Mouse (Mus musculus) erythroblast, embryonic 14.5 days (primary cell): ENCODE measurements around the gene Napepld.

Experiments
- GATA1 ChIP-seq: IDR thresholded peaks from 2 replicates; pipeline ENCODE4 v1.6.1; 2012; ENCODE audit warnings: low read length, inconsistent platforms, mixed read lengths
- TAL1 ChIP-seq: IDR thresholded peaks from 3 replicates; pipeline ENCODE4 v1.6.1; 2012; ENCODE audit warnings: low read length, inconsistent platforms, mixed read lengths

DNA sequence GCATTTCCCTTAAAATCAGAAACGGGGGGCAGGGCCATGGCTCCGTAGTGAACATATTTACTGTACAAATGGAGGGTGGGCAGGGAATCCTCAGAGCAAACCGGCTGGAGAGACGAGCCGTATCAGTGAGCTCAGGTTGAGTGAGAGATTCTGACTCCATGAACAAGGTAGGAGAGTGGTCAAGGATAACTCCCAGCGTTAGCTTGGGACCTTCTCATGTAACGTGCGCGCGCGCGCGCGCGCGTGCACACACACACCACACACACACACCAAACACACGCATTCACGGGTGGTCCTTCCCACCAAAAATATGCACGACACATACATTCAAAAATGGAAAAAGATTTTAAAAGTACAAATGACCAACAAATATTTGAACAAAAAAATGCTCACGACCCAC lies 33.9 kb upstream of the Napepld start:
- TF ChIP-seq GATA1 (no peak), TAL1 (no peak)
